Mouse (Mus musculus) G1E (cell line): ENCODE results near the gene Cntnap5c.

ENCODE experiments used
- CTCF ChIP-seq: IDR thresholded peaks from 2 replicates; pipeline ENCODE4 v1.5.1; 2012; ENCODE audit warnings: low read depth, low read length, inconsistent platforms, mixed read lengths
- GATA1 ChIP-seq: IDR thresholded peaks from 2 replicates; pipeline ENCODE4 v1.6.1; 2012; ENCODE audit warnings: borderline replicate concordance, low read length, inconsistent platforms, mixed read lengths
- GATA2 ChIP-seq: IDR thresholded peaks from 2 replicates; pipeline ENCODE4 v1.6.1; 2012; ENCODE audit warnings: low read depth, low read length, inconsistent platforms, borderline replicate concordance
- POLR2AphosphoS5 ChIP-seq: IDR thresholded peaks from 2 replicates; pipeline ENCODE4 v1.6.1; 2012; ENCODE audit warnings: low read depth, low read length, inconsistent platforms; ENCODE audit not compliant: insufficient replicate concordance
- TAL1 ChIP-seq: conservative IDR thresholded peaks from 2 replicates; pipeline ENCODE4 v1.6.1; 2012; ENCODE audit warnings: low read depth, low read length, inconsistent platforms, mixed read lengths

DNA sequence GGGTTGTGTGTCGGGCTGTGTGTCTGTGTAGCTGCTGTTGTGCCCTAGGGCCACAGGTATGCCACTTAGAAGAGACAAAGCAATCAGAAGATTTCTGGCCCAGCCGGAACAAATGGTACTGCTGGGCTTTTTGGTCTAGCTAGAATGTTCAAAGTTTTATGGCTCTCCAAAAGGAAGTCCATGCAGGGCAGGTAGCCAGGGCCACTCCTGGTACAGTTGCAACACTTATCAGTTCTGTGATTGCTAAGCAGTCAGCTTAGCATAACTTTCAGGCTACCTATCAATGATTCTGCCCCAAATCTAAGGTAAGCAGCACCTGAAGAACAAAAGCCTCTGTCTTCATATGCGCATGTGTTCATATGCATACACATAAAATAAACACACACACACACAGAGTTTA, 26.0 kb downstream of the Cntnap5c start:
- TF ChIP-seq CTCF (no peak), GATA1 (no peak), TAL1 (no peak), GATA2 (no peak), POLR2AphosphoS5 (no peak)
